Mouse (Mus musculus) brain, adult 2 months (tissue): Measurements from ENCODE around the gene 1600014C23Rik.

Source experiments
- DNase-seq: peaks from one replicate; pipeline ENCODE4 v3.0.0; 2011; ENCODE audit warnings: low read depth, low spot score

1600014C23Rik gene

DNA sequence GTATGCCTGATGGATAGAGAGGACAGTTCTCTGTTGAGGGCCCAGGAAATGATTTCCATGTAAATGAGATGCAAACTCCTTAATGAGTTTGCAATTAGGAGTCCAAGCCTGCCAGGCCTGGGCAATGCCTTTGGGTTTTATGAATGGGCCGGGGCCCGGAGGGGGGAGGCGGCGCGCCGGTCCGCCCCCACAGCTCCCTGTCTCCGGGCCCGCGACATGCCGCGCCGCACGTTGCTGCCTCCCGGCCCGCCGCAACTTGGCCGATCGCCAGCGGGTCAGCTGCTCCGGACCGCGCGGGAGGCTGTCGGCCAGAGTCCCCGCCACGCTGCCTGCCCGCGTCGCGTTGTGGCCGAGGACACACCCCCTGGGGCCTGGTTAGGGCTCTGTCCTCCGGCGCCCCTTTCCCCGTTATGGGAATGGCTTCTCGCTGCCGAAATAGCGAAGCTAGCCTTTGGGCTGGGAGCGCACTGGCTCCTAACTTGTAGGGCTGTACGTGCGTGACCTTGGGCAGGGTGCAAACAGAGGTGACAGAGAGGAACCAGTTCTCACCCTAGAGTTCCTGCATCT, at the start of gene 1600014C23Rik:
Gene 1600014C23Rik (minus strand): TSS at position 110 of the 567 bp plus-strand sequence.
- peak; percentile 63 for DNase-seq

DNA sequence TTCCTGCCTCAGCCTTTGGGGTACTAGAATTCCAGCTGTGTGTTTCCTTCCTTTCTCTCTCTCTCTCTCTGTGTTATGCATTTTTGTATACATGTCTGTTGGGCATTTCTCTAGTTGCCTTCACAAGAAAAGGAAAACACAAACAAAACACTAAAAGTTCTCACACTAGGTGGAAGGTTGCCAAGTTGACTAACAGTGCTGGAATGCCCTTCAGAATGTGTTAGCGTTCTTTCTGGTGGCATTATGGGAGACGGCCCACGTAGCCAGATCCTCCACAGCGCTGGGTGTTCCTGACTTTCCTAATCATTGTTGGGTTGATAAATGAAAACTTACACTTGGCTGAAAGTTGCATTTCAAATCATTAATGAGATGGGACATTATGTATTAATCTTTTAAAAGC, 44.8 kb upstream of the 1600014C23Rik start:
- no peak for DNase-seq

DNA sequence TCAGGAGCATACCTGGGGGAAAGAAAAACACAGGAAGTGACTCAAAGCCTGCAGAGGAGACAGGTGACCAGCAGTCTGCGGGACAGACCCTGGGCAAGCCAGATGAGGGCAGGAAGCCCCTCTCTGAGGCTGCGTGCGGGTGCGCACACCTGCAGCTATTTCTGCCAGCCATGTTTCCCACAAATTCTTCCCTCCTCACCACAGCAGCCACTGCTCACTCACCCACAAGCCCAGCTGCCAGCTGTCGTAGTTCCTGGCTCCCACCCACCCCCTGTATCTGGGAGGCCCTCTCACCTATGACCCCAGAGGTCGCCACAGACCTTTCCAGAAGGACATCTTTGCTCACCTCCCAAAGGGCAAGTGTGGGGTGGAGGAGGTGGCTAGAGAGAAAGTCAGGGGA, 43.8 kb upstream of the 1600014C23Rik start:
- no peak for DNase-seq

DNA sequence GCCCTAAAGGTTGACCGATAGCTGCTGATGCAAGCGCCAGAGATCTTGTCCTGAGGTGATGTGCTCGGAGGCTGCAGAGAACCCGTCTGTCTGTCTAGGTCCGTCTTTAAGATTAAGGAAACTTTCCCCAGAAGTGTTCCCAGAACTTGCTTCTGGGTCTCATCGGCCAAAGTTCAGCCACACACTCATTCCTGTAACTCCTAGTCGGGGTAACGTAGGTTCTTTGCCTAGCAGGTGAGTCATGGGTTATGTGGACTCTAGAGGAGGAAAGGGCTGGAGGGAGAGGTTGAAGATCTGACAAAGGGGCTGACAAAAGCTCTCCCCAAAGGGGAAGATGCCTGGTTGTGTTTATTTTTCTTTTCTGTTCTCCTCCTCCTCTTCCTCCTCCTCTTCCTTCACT, 42.5 kb upstream of the 1600014C23Rik start:
- DNase-seq: no peak

DNA sequence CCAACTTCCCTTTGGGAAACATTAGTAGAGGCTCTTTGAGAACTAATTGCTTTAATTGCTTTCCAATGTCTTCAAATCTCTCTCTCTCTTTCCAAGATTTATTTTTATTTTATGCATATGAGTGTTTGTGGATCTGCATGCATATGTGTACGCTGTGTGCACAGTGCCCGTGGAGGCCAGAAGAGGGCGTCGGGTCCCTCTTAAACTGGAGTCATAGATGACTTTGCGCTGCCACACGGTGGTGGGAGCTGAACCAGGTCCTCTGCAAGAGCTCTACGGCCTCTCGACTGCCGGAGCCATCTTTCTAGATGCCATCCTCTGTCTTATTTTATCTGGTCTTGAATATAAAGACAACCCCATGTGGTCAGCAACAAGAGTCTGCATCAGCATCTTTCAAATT, 41.8 kb upstream of the 1600014C23Rik start:
- no peak for DNase-seq

DNA sequence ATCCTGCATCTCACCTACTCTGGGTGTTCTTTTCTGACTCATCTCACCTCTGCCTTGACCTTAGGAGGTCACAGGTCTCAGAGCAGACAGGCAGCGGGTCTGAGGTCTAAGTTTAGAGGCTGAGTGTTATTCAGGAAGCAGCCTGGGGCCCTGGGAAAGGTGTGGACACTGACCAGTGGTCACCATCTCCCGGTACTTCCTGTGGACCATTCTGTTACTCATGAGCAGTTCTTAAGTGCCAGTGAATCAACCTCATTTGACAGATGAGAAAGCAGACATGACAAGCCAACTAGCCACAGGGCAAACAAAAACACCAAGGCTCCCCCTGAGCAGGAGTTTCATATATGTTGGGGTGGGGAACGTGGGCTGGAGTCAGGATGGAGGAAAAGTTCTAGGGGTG, 38.9 kb upstream of the 1600014C23Rik start:
- DNase-seq: no peak

DNA sequence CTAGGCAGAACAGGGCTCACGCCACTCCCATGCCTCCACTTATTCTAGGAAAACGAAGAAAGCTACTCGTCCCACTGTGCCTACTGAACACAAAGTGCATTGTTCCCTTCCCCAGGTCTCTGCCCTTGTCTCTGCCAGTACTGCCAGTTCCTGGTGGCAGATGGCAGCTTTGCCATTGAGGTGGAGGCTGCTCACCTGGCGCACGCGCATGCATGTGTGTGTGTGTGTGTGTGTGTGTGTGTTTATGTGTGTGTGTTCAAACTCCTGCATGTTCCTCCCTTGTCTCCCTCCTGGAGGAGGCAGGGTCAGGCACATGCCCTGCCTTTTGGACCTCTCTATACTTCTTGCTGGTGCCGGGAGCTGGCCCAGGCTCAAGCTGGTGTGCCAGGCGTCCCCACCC, 38.5 kb upstream of the 1600014C23Rik start:
- DNase-seq: peak; percentile 46

DNA sequence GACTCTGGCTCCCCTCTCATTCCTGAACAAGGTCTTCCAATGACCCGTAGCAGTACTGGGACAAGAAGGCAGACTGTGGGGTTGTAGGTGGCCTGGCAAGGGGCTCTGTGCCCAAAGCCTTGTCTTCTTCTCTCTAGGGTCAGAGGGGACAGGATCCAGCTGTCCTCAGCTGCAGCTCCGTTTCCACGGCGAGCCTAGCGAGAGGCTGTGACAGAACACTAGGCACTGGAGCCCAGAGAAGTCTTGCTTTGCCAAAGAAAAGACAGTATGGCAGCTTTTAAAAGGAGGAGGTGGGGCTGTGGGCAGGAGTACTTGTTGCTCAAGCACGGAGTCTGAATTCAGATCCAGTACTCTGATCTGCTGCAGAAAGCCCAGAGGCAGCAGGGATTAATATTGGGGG, 36.8 kb upstream of the 1600014C23Rik start:
- peak; percentile 27 for DNase-seq

DNA sequence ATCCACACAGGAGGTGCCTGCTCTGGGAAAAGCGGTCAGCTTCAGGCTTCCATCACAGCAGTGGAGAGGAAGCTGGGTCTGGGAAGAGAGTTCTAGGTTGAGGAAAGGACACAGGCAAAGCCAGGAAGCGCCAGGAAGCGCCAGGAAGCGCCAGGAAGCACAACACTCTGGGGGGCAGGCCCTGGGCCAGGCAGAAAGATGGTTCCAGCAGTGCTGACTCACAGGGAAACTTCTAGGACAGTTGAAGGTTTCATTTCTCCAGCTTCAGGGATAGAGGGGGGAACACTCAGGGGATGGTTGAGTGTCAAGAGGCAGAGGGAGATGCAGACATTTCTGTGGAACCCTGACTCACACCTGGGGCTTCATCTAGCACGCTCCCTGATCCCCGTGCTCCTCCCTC, 36.2 kb upstream of the 1600014C23Rik start:
- DNase-seq: peak; percentile 11

DNA sequence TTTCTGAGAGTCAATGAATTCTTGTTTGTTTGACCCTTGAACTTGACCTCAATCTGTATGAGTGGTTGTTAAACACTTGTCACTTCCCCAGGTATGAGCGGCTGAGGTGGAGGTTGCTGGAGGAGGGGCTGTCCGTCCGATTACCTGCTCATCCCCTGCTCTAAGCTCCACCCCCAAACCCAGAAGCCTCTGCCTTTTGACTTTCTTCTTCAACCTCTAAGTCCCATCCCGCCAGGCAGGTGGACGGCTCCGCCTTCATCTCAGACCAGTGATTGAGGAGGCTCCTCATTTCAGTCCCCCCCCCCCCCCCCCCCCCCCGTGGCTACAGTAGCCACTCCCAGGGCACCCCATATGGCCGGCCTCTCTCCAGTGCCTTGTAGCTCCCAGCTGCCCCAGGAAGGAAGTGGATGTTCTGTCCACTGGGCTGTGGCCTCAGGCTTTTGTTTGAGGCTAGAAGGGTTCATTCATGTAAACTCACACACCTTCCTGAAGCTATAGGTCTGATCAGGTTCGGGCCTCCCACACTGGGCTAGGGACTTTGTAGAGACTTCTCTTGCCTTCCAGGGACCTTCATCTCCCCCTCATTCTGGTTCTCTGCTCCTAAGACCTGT, 34.0 kb upstream of the 1600014C23Rik start:
- no peak for DNase-seq

DNA sequence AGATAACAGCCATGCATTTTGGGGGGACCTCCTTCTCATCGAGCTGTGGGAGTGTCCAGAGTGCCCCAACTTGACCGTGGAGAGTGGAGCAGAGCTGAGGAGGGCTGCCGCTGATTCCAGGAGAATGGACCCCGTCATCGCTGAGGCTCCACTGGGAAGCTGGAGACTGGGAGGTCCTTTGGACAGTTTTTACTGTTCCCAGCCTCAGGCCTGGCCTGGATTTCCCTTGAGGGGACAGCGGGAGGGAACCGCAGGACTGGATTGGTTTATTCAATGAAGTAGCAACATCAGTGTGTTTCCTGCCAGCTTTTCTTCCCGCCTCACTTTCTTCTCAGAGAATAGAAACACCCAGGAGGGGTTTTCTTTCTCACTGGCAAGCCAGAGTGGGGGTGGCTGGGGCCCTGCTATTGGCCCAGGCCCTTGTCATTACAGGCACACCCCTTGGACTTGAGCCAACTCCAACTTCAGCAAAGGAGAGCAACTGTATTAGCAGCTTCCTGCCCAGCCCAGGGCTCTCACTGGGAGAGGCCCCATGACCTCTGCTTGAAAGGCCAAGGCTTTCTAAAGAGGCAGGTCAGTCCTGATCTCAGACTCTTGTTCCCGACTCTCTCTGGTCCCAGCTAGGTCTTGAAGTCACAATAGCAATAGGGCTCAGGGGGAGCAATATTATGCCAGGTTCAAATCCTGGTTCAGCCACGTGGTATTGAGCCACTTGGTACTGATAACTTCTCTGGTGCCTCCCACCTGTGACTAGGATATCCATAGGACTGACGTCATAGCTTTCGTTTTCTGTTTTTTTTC, 33.3 kb upstream of the 1600014C23Rik start:
- DNase-seq: peak; percentile 72

DNA sequence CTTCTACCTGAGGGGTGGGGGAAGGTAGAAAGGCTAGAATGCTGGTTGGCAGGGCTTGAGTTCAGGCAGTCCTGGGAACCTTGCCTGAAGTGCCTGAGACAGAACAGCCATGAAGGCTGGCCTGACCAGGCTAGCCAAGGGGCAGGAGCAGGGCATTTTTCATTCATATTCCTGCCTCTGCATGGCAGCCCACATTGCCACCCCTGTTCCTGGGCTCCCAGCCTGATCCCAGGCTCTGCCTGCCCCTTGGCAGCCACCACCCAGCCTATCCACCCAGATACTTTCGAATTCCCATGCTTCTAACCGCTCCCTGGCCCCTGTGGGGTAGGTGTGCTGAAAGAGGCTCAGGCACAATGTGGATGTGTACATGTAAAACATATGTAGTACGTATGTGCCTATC, 32.3 kb upstream of the 1600014C23Rik start:
- no peak for DNase-seq

DNA sequence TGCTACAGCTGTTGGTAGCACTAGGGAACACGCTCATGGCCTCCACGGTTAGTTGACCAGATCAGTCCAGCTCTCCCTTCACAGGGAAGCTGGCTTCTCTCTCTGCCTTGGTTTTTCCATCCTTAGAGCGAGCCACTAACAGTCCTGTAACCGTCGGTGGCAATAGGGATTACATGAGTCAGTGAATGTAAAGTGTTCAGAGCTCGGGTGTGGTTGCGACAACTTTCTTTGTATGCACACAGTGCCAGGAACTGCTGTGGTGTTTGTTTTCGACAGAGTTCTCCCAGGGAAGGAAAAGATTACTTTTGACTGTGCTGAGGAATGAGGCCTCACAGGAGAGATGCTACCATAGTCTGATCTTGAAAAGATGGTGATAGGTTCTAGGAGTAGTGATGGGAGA, 29.5 kb upstream of the 1600014C23Rik start:
- no peak for DNase-seq

DNA sequence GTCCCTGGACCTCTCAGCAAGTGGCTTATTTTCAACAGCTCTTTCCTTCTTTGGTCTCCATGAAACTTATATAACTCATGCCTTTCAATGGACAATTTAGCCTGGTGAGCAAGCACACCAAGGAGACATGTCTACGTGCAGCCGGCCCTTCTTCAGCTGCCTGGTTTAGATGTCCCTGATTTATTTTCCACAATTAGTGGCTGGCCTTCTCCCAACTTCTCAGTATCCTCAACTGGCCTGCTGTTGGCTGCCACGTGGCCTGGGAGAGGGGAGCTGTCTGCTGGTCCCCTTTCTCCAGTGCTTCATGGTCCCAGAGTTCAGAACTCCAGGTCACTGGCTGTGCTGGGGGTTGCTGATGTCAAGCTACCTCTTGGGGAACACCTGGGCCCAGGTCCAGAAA, 28.3 kb upstream of the 1600014C23Rik start:
- no peak for DNase-seq

DNA sequence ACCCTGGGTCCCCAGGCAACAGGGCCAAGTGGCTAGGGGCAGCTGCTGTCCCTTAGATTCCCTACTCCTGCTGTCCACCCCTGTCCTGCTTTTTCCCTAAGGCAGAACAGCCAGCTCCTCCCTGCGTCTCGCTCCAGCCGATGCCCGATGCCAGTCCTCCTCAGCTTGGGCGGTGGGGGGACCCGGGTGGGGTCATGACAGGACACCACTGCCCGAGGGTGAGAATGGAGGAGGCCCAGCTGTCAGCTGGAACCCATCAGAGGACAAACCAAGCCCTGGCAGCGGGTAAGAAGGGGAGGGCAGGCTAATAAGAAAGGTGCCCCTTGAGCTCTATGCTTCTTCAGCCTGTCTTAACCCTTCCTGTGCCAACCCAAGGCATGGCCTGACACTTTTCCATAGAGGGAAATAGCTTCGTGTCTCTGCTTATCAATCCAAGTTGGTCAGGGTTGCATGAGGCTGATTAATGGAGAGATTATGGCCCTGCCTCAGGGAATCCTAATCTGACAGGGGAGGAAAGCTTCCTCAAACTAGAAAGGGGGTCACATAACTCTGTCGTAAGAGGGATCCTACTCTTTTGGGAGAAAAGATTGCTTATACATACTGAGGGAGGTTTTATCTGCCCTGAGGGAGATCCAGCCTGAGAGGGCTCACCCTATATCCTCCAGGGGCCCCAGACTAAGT, 27.5 kb upstream of the 1600014C23Rik start:
- DNase-seq: no peak

DNA sequence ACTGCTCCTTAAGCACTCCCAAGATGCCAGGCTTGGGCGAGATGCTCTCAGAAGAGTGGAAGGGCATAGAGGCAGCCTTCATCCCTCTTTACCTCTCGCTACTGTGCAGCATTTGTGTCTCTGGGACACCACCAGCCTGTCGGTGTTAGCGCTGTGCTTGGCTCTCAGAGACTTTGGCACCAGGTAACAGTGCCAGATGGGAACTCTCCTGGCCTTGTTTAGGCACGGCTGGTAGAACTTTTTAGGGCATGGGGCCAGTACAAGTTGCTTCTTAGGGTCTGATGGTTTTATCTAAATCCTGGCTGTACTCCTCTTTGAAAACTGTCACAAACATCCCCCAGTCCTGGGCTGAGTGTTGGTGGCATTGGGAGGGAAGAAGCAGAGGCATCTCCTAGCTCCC, 26.1 kb upstream of the 1600014C23Rik start:
- DNase-seq: peak; percentile 71

DNA sequence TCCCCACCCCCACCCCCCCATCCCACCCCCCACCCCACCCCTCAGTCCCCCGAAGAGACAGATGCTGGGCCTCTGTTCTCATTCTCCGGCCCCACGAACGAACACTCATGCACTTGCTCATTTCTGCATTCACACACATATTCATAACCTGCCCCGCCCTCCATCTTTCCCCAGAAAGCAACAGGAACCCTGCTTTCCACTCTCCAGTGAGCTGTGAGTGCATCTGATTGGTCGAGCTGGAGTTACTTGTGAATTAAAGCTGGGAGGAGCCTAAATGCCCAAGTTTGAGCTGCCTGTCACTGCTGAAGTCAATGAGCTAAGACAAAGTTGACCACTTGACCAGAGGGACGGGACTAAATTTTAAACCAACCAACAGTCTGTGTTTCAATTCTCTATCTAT, 25.2 kb upstream of the 1600014C23Rik start:
- DNase-seq: no peak

DNA sequence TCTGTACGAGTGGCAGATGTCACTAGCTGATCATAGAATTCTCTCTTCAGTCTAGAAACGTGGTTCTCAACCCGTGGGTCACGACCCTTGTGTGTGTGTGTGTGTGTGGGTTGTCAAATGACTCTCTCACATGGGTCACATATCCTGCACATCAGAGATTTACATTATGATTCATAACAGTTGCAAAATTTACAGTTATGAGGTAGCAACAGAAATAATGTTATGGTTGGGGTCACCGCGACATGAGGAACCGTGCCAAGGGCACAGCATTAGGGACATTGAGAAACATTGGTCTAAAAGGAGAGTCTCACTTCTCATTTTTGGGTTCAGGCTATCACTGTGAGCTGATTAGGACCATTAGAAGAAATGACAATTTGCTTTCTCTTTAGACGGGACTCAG, 24.3 kb upstream of the 1600014C23Rik start:
- no peak for DNase-seq

DNA sequence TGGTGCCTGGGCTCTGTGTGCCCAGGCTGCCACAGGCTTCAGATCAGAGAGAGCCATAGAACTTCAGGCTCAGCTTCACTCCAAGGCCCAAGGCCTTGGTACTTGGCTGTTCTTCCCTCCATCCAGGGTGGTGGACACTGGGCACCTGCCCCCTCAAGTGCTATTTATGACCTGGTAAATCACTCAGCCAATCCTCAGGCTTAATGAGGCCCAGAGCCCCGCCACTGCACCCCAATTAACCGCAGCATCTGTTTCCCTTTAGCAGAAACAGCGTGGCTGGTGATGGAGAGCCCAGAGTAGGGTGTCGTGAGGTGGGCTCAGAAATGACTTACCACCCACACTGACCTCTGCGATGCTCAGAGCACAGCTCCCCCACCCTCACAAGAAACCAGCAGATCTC, 23.2 kb upstream of the 1600014C23Rik start:
- no peak for DNase-seq

DNA sequence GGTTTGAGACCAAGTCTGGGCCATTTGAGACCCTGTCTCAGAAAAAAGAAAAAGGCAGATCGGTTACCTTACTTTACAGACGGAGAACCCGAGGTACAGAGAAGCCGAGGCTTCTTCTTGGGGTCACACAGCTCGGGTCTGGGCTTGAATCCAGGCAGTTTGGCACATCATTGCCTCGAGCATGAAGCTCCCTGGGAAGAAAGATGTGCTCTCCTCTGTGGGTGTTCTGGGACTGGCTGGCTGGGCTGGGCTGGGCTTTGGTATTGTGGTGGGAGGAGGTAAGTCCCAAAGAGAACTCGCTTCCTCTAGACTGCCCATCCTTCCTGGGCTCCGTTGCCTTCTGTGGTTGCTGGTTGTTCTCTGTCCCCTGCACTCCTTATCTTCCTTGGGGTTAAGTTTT, 22.7 kb upstream of the 1600014C23Rik start:
- no peak for DNase-seq

DNA sequence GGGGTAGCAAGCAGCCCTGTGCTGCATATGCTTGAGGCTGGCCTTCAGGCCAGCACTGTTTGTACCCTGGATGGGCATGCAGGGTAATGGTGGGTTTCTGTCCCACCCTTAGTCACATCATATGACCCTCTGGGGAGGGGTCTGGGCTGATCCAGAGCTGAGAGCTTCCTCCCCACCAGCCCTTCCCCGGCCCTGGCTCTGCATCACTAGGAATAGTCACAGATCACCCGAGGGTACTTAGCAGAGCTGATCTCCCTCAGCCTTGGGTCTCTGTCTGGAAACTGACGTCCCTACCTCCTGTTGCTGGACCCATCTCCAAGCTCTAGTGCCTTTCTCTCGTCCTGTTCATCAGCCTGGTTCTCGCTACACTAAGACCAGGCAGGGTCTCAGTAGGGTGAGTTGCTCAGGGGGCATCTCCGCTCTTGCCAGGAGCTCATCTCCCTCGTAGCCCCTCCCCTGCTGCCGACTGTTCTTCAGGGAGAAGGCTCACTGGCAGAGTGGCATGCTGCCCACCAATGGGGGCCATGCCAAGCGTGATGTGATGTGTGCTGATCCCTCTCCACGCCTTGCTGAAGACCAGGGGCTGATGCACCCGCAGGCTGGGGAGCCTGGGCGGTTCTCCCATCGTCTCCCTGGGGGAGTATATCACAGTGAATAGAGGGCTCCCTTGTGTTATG, 20.7 kb upstream of the 1600014C23Rik start:
- peak; percentile 83 for DNase-seq

DNA sequence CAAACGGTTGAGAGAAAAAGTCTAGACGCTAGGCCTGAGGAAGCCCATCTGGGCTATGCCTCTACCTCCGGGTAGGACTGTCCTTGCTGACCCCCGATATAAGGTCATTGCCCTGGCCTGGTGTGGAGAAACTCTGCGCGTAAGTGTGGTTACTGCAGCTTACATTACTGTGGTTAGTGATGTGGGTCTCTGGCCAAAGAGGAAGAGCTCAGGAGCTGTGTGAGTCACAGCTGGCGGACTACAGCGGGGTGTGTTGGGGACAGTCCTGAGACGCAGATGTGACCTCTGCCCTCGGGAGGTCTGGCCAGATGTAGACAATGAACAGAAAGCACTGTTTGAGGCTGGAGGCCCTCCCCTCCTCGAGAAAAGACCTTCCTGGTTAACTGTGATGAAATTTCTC, 19.0 kb upstream of the 1600014C23Rik start:
- DNase-seq: peak; percentile 63
